Mouse (Mus musculus): ENCODE measurements around the gene Rtf1. TPM values are rescaled to one million over a fixed set of nuclear protein-coding genes. Genes with fewer than 3 reads are reported as not detected.
A peak's percentile ranks its signal among the peaks of the same experiment; 100 is the strongest.

The Rtf1 gene
- polyA plus RNA-seq, 1 experiment from 2014 or later, result 29.6 TPM

- ATAC-seq, result no peak
- Histone ChIP-seq H3K36me3 (ENCODE audit: control insufficient read depth, insufficient read depth, low read length) (peaks cover 3% of the 10 kb centered on the region; the same call in 1 of the 2 replicates), H3K4me1 (ENCODE audit: control insufficient read depth, insufficient read depth, low read length) (peaks cover 7% of the 10 kb centered on the region), H3K9ac (ENCODE audit: low read depth, low read length) (peak overlapping the region; percentile 97), H3K4me2 (ENCODE audit: low read depth, low read length) (peak overlapping the region; percentile 62), H3K4me3 (ENCODE audit: low read length) (peak overlapping the region; percentile 99), H3K27me3 (replicated peaks; ENCODE audit: control insufficient read depth, insufficient read depth, low read length) (no peaks in the 10 kb centered on the region), H3K27ac (ENCODE audit: low read length) (no peak overlapping the region), H3K9me3 (ENCODE audit: control insufficient read depth, low read length) (no peaks in the 10 kb centered on the region)
- 3% methylated on average over 5 of the region's 5 CpGs for WGBS
These were observed 963 bp downstream of the Rtf1 start for GRCm38 (mm10) chr2:119675831-119676230.

- H3K36me3 ChIP-seq (ENCODE audit: control insufficient read depth, insufficient read depth, low read length), result peaks cover 5% of the 10 kb centered on the region
- no peak overlapping the region for H3K4me3 ChIP-seq (ENCODE audit: low read length)
- no peak overlapping the region for H3K27ac ChIP-seq (ENCODE audit: low read length)
- no peaks in the 10 kb centered on the region for H3K27me3 ChIP-seq (replicated peaks; ENCODE audit: control insufficient read depth, insufficient read depth, low read length)
- H3K4me2 ChIP-seq (ENCODE audit: low read depth, low read length), result no peak overlapping the region
- WGBS, result 80% methylated on average over 2 of the region's 2 CpGs
- ATAC-seq, result no peak
- H3K4me1 ChIP-seq (ENCODE audit: control insufficient read depth, insufficient read depth, low read length), result no peaks in the 10 kb centered on the region
- no peak overlapping the region for H3K9ac ChIP-seq (ENCODE audit: low read depth, low read length)
- no peaks in the 10 kb centered on the region for H3K9me3 ChIP-seq (ENCODE audit: control insufficient read depth, low read length)
These were observed 8.8 kb downstream of the Rtf1 start for GRCm38 (mm10) chr2:119683706-119684105.

GRCm38 (mm10) chr2:119692003-119692701 is 17.3 kb downstream of the Rtf1 start:
- Histone ChIP-seq H3K27ac (ENCODE audit: low read length) (no peak overlapping the region), H3K9ac (ENCODE audit: low read depth, low read length) (no peak overlapping the region), H3K9me3 (ENCODE audit: control insufficient read depth, low read length) (no peaks in the 10 kb centered on the region), H3K27me3 (replicated peaks; ENCODE audit: control insufficient read depth, insufficient read depth, low read length) (no peaks in the 10 kb centered on the region), H3K4me2 (ENCODE audit: low read depth, low read length) (no peak overlapping the region), H3K4me3 (ENCODE audit: low read length) (no peak overlapping the region), H3K36me3 (ENCODE audit: control insufficient read depth, insufficient read depth, low read length) (no peaks in the 10 kb centered on the region; the same call in 1 of the 2 replicates), H3K4me1 (ENCODE audit: control insufficient read depth, insufficient read depth, low read length) (no peaks in the 10 kb centered on the region)
- 81% methylated on average over 9 of the region's 9 CpGs for WGBS
- no peak for ATAC-seq

GRCm38 (mm10) chr2:119694826-119695225 is 20.0 kb downstream of the Rtf1 start:
- Histone ChIP-seq H3K36me3 (ENCODE audit: control insufficient read depth, insufficient read depth, low read length) (no peaks in the 10 kb centered on the region), H3K4me1 (ENCODE audit: control insufficient read depth, insufficient read depth, low read length) (no peaks in the 10 kb centered on the region), H3K9me3 (ENCODE audit: control insufficient read depth, low read length) (no peaks in the 10 kb centered on the region), H3K4me3 (ENCODE audit: low read length) (no peak overlapping the region), H3K27ac (ENCODE audit: low read length) (no peak overlapping the region), H3K4me2 (ENCODE audit: low read depth, low read length) (no peak overlapping the region), H3K9ac (ENCODE audit: low read depth, low read length) (no peak overlapping the region), H3K27me3 (replicated peaks; ENCODE audit: control insufficient read depth, insufficient read depth, low read length) (no peaks in the 10 kb centered on the region)
- no peak for ATAC-seq
- WGBS, result 94% methylated on average over 2 of the region's 2 CpGs

- Histone ChIP-seq H3K4me1 (ENCODE audit: control insufficient read depth, insufficient read depth, low read length) (no peaks in the 10 kb centered on the region), H3K4me3 (ENCODE audit: low read length) (no peak overlapping the region), H3K27me3 (replicated peaks; ENCODE audit: control insufficient read depth, insufficient read depth, low read length) (no peaks in the 10 kb centered on the region), H3K27ac (ENCODE audit: low read length) (no peak overlapping the region), H3K9me3 (ENCODE audit: control insufficient read depth, low read length) (no peaks in the 10 kb centered on the region), H3K4me2 (ENCODE audit: low read depth, low read length) (no peak overlapping the region), H3K36me3 (ENCODE audit: control insufficient read depth, insufficient read depth, low read length) (no peaks in the 10 kb centered on the region), H3K9ac (ENCODE audit: low read depth, low read length) (no peak overlapping the region)
- 77% methylated on average over 1 of the region's 1 CpGs for WGBS
- no peak for ATAC-seq
These were observed 21.2 kb downstream of the Rtf1 start for GRCm38 (mm10) chr2:119696111-119696510.

GRCm38 (mm10) chr2:119698472-119698871 is 23.6 kb downstream of the Rtf1 start:
- Histone ChIP-seq H3K27ac (ENCODE audit: low read length) (no peak overlapping the region), H3K9me3 (ENCODE audit: control insufficient read depth, low read length) (no peaks in the 10 kb centered on the region), H3K9ac (ENCODE audit: low read depth, low read length) (no peak overlapping the region), H3K27me3 (replicated peaks; ENCODE audit: control insufficient read depth, insufficient read depth, low read length) (no peaks in the 10 kb centered on the region), H3K4me3 (ENCODE audit: low read length) (no peak overlapping the region), H3K36me3 (ENCODE audit: control insufficient read depth, insufficient read depth, low read length) (no peaks in the 10 kb centered on the region), H3K4me1 (ENCODE audit: control insufficient read depth, insufficient read depth, low read length) (no peaks in the 10 kb centered on the region), H3K4me2 (ENCODE audit: low read depth, low read length) (no peak overlapping the region)
- ATAC-seq, result no peak
- WGBS, result 87% methylated on average over 2 of the region's 2 CpGs

GRCm38 (mm10) chr2:119699962-119700361 is 25.1 kb downstream of the Rtf1 start:
- H3K4me2 ChIP-seq (ENCODE audit: low read depth, low read length), result no peak overlapping the region
- no peaks in the 10 kb centered on the region for H3K27me3 ChIP-seq (replicated peaks; ENCODE audit: control insufficient read depth, insufficient read depth, low read length)
- 94% methylated on average over 3 of the region's 3 CpGs for WGBS
- no peak overlapping the region for H3K27ac ChIP-seq (ENCODE audit: low read length)
- H3K9ac ChIP-seq (ENCODE audit: low read depth, low read length), result no peak overlapping the region
- H3K36me3 ChIP-seq (ENCODE audit: control insufficient read depth, insufficient read depth, low read length), result no peaks in the 10 kb centered on the region
- no peaks in the 10 kb centered on the region for H3K9me3 ChIP-seq (ENCODE audit: control insufficient read depth, low read length)
- no peak overlapping the region for H3K4me3 ChIP-seq (ENCODE audit: low read length)
- no peak for ATAC-seq
- no peaks in the 10 kb centered on the region for H3K4me1 ChIP-seq (ENCODE audit: control insufficient read depth, insufficient read depth, low read length)

- Histone ChIP-seq H3K27me3 (replicated peaks; ENCODE audit: control insufficient read depth, insufficient read depth, low read length) (no peaks in the 10 kb centered on the region), H3K36me3 (ENCODE audit: control insufficient read depth, insufficient read depth, low read length) (no peaks in the 10 kb centered on the region), H3K4me1 (ENCODE audit: control insufficient read depth, insufficient read depth, low read length) (no peaks in the 10 kb centered on the region), H3K4me2 (ENCODE audit: low read depth, low read length) (no peak overlapping the region), H3K27ac (ENCODE audit: low read length) (no peak overlapping the region), H3K4me3 (ENCODE audit: low read length) (no peak overlapping the region), H3K9ac (ENCODE audit: low read depth, low read length) (no peak overlapping the region), H3K9me3 (ENCODE audit: control insufficient read depth, low read length) (no peaks in the 10 kb centered on the region)
- 93% methylated on average over 2 of the region's 2 CpGs for WGBS
- no peak for ATAC-seq
These were observed 28.3 kb downstream of the Rtf1 start for GRCm38 (mm10) chr2:119703171-119703570.

- no peak overlapping the region for H3K9ac ChIP-seq (ENCODE audit: low read depth, low read length)
- H3K4me1 ChIP-seq (ENCODE audit: control insufficient read depth, insufficient read depth, low read length), result no peaks in the 10 kb centered on the region
- no peak overlapping the region for H3K4me2 ChIP-seq (ENCODE audit: low read depth, low read length)
- H3K27ac ChIP-seq (ENCODE audit: low read length), result no peak overlapping the region
- 83% methylated on average over 3 of the region's 3 CpGs for WGBS
- H3K27me3 ChIP-seq (replicated peaks; ENCODE audit: control insufficient read depth, insufficient read depth, low read length), result no peaks in the 10 kb centered on the region
- no peaks in the 10 kb centered on the region for H3K9me3 ChIP-seq (ENCODE audit: control insufficient read depth, low read length)
- H3K36me3 ChIP-seq (ENCODE audit: control insufficient read depth, insufficient read depth, low read length), result no peaks in the 10 kb centered on the region; the same call in 1 of the 2 replicates
- H3K4me3 ChIP-seq (ENCODE audit: low read length), result no peak overlapping the region
- ATAC-seq, result no peak
These were observed 32.8 kb downstream of the Rtf1 start for GRCm38 (mm10) chr2:119707676-119708075.

GRCm38 (mm10) chr2:119710011-119710410 is 35.1 kb downstream of the Rtf1 start:
- Histone ChIP-seq H3K4me2 (ENCODE audit: low read depth, low read length) (no peak overlapping the region), H3K27me3 (replicated peaks; ENCODE audit: control insufficient read depth, insufficient read depth, low read length) (no peaks in the 10 kb centered on the region), H3K4me1 (ENCODE audit: control insufficient read depth, insufficient read depth, low read length) (no peaks in the 10 kb centered on the region), H3K9me3 (ENCODE audit: control insufficient read depth, low read length) (no peaks in the 10 kb centered on the region), H3K27ac (ENCODE audit: low read length) (no peak overlapping the region), H3K9ac (ENCODE audit: low read depth, low read length) (no peak overlapping the region), H3K4me3 (ENCODE audit: low read length) (no peak overlapping the region), H3K36me3 (ENCODE audit: control insufficient read depth, insufficient read depth, low read length) (no peaks in the 10 kb centered on the region; the same call in 1 of the 2 replicates)
- no peak for ATAC-seq
- WGBS, result 93% methylated on average over 3 of the region's 3 CpGs
